Mouse (Mus musculus) stomach, postnatal 0 days (tissue): ENCODE data around the gene Xrcc4.

Source experiments
- CTCF ChIP-seq: IDR thresholded peaks from 2 replicates; pipeline ENCODE4 v1.5.1; 2016; ENCODE audit warnings: antibody characterized with exemption, low read depth, mild to moderate bottlenecking, moderate library complexity
- EP300 ChIP-seq: optimal IDR thresholded peaks from 2 replicates; pipeline ENCODE3; 2016; ENCODE audit warnings: antibody characterized with exemption

- TF ChIP-seq CTCF (no peak), EP300 (no peak)
Observed at GRCm38 (mm10) chr13:89735111-89735510, 354.3 kb downstream of the Xrcc4 start.
